Mouse (Mus musculus): ENCODE results near the gene Zfp619. TPM values are rescaled to one million over a fixed set of nuclear protein-coding genes. Genes with fewer than 3 reads are reported as not detected.

Zfp619 gene
- polyA plus RNA-seq (2015; fragmentation: Nextera tagmentation; extraction: Ambion mirVana): 3.7 and 4.1 TPM in 2 replicates

GRCm38 (mm10) chr7:39517616-39518177, at the start of gene Zfp619:
Zfp619 (plus strand) TSS chr7:39517766.
- Histone ChIP-seq H3K27me3 (ENCODE audit: control insufficient read depth, insufficient read depth, low read depth, low read length) (no peaks in the 10 kb centered on the region), H3K4me3 (ENCODE audit: low read depth, low read length) (peak within 1 kb of the TSS; percentile 68), H3K27ac (ENCODE audit: low read length) (peak within 1 kb of the TSS; percentile 98), H3K36me3 (ENCODE audit: control insufficient read depth, insufficient read depth, low read length) (peaks cover 2% of the 10 kb centered on the region; the same call in 1 of the 2 replicates), H3K4me2 (ENCODE audit: low read length) (peak within 1 kb of the TSS; percentile 51), H3K9ac (ENCODE audit: low read depth, low read length) (peak within 1 kb of the TSS; percentile 90), H3K9me3 (replicated peaks; ENCODE audit: control insufficient read depth, low read length, poor library complexity, severe bottlenecking) (peaks cover 5% of the 10 kb centered on the region; the same call in 1 of the 2 replicates), H3K4me1 (ENCODE audit: control insufficient read depth, insufficient read depth, low read length) (peaks cover 4% of the 10 kb centered on the region; the same call in 1 of the 2 replicates)
- under 1% methylated on average over 43 of the region's 43 CpGs for WGBS
- peak; percentile 98 for ATAC-seq

- 95% methylated on average over 2 of the region's 2 CpGs for WGBS
- ATAC-seq: no peak
- no peak overlapping the region for H3K4me3 ChIP-seq (ENCODE audit: low read depth, low read length)
- H3K9ac ChIP-seq (ENCODE audit: low read depth, low read length): no peak overlapping the region
- no peaks in the 10 kb centered on the region for H3K27me3 ChIP-seq (ENCODE audit: control insufficient read depth, insufficient read depth, low read depth, low read length)
- no peaks in the 10 kb centered on the region for H3K4me1 ChIP-seq (ENCODE audit: control insufficient read depth, insufficient read depth, low read length)
- H3K4me2 ChIP-seq (ENCODE audit: low read length): no peak overlapping the region
- no peak overlapping the region for H3K27ac ChIP-seq (ENCODE audit: low read length)
- H3K9me3 ChIP-seq (replicated peaks; ENCODE audit: control insufficient read depth, low read length, poor library complexity, severe bottlenecking): peaks cover 7% of the 10 kb centered on the region
- peaks cover 34% of the 10 kb centered on the region for H3K36me3 ChIP-seq (ENCODE audit: control insufficient read depth, insufficient read depth, low read length)
These were observed 38.6 kb upstream of the Zfp619 start for GRCm38 (mm10) chr7:39479013-39479412.

GRCm38 (mm10) chr7:39484384-39484783, 33.2 kb upstream of the Zfp619 start:
- Histone ChIP-seq H3K27ac (ENCODE audit: low read length) (no peak overlapping the region), H3K4me3 (ENCODE audit: low read depth, low read length) (no peak overlapping the region), H3K9me3 (replicated peaks; ENCODE audit: control insufficient read depth, low read length, poor library complexity, severe bottlenecking) (no peaks in the 10 kb centered on the region), H3K4me2 (ENCODE audit: low read length) (no peak overlapping the region), H3K9ac (ENCODE audit: low read depth, low read length) (no peak overlapping the region), H3K27me3 (ENCODE audit: control insufficient read depth, insufficient read depth, low read depth, low read length) (no peaks in the 10 kb centered on the region), H3K36me3 (ENCODE audit: control insufficient read depth, insufficient read depth, low read length) (no peaks in the 10 kb centered on the region), H3K4me1 (ENCODE audit: control insufficient read depth, insufficient read depth, low read length) (no peaks in the 10 kb centered on the region)
- 53% methylated on average over 6 of the region's 6 CpGs for WGBS
- no peak for ATAC-seq

DNA sequence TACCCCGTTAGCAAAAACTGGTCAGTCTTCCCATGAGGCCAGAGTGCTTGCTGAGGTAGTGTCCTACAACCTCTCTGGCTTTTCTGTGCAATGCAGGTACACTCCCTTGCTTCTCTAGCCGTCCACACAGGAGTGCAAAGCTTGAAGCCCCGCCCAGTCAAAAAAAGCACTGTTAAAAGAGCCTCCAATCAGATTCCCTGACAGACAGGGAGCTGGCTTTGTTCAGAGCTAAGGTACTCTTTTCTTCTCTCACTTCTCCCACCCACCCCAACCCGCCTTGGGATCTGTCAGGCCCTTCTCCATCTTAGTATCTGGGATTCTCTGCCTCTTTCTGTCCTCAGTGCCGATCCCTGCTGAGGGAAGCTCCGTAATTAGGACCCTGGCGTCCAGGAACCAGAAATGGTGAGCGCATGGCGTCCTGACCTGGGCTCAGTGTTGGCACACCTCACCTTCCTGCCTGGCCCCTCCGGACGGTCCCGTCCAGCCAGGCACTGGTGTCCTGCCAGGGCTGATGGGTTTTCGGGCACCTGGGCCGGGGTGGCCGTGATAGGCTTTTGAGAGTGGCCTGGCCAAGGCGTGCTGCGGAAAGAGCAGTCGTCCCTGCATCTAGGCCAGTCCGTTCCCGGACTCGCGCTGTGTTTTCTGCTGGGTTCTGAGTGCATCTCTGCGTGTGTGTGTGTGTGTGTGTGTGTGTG, 30.3 kb upstream of the Zfp619 start:
- peak; percentile 91 for ATAC-seq
- peak overlapping the region; percentile 90 for H3K9ac ChIP-seq (ENCODE audit: low read depth, low read length)
- no peaks in the 10 kb centered on the region for H3K4me1 ChIP-seq (ENCODE audit: control insufficient read depth, insufficient read depth, low read length)
- peak overlapping the region; percentile 63 for H3K4me3 ChIP-seq (ENCODE audit: low read depth, low read length)
- H3K27ac ChIP-seq (ENCODE audit: low read length): peak overlapping the region; percentile 86
- no peaks in the 10 kb centered on the region for H3K27me3 ChIP-seq (ENCODE audit: control insufficient read depth, insufficient read depth, low read depth, low read length)
- peak overlapping the region; percentile 63 for H3K4me2 ChIP-seq (ENCODE audit: low read length)
- 12% methylated on average over 23 of the region's 23 CpGs for WGBS
- H3K36me3 ChIP-seq (ENCODE audit: control insufficient read depth, insufficient read depth, low read length): no peaks in the 10 kb centered on the region
- no peaks in the 10 kb centered on the region for H3K9me3 ChIP-seq (replicated peaks; ENCODE audit: control insufficient read depth, low read length, poor library complexity, severe bottlenecking)

GRCm38 (mm10) chr7:39487854-39488205, 29.7 kb upstream of the Zfp619 start:
- H3K4me1 ChIP-seq (ENCODE audit: control insufficient read depth, insufficient read depth, low read length): no peaks in the 10 kb centered on the region
- peak overlapping the region; percentile 63 for H3K4me3 ChIP-seq (ENCODE audit: low read depth, low read length)
- H3K36me3 ChIP-seq (ENCODE audit: control insufficient read depth, insufficient read depth, low read length): no peaks in the 10 kb centered on the region
- H3K27me3 ChIP-seq (ENCODE audit: control insufficient read depth, insufficient read depth, low read depth, low read length): no peaks in the 10 kb centered on the region
- peak overlapping the region; percentile 90 for H3K9ac ChIP-seq (ENCODE audit: low read depth, low read length)
- peak overlapping the region; percentile 63 for H3K4me2 ChIP-seq (ENCODE audit: low read length)
- H3K27ac ChIP-seq (ENCODE audit: low read length): peak overlapping the region; percentile 86
- WGBS: 27% methylated on average over 9 of the region's 9 CpGs
- peak; percentile 65 for ATAC-seq
- H3K9me3 ChIP-seq (replicated peaks; ENCODE audit: control insufficient read depth, low read length, poor library complexity, severe bottlenecking): no peaks in the 10 kb centered on the region

- H3K9me3 ChIP-seq (replicated peaks; ENCODE audit: control insufficient read depth, low read length, poor library complexity, severe bottlenecking): peaks cover 6% of the 10 kb centered on the region; the same call in 1 of the 2 replicates
- H3K27me3 ChIP-seq (ENCODE audit: control insufficient read depth, insufficient read depth, low read depth, low read length): no peaks in the 10 kb centered on the region
- H3K27ac ChIP-seq (ENCODE audit: low read length): no peak overlapping the region
- H3K4me1 ChIP-seq (ENCODE audit: control insufficient read depth, insufficient read depth, low read length): no peaks in the 10 kb centered on the region
- WGBS: 90% methylated on average over 3 of the region's 3 CpGs
- ATAC-seq: no peak
- no peak overlapping the region for H3K9ac ChIP-seq (ENCODE audit: low read depth, low read length)
- no peak overlapping the region for H3K4me3 ChIP-seq (ENCODE audit: low read depth, low read length)
- H3K36me3 ChIP-seq (ENCODE audit: control insufficient read depth, insufficient read depth, low read length): peaks cover 48% of the 10 kb centered on the region
- H3K4me2 ChIP-seq (ENCODE audit: low read length): no peak overlapping the region
These were observed 22.9 kb upstream of the Zfp619 start for GRCm38 (mm10) chr7:39494646-39495045.

- Histone ChIP-seq H3K9ac (ENCODE audit: low read depth, low read length) (no peak overlapping the region), H3K4me1 (ENCODE audit: control insufficient read depth, insufficient read depth, low read length) (no peaks in the 10 kb centered on the region), H3K9me3 (replicated peaks; ENCODE audit: control insufficient read depth, low read length, poor library complexity, severe bottlenecking) (0 out of 2 replicates have a peak, but pooled peaks cover 5% of the 10 kb centered on the region), H3K27ac (ENCODE audit: low read length) (no peak overlapping the region), H3K27me3 (ENCODE audit: control insufficient read depth, insufficient read depth, low read depth, low read length) (no peaks in the 10 kb centered on the region), H3K4me2 (ENCODE audit: low read length) (no peak overlapping the region), H3K4me3 (ENCODE audit: low read depth, low read length) (no peak overlapping the region), H3K36me3 (ENCODE audit: control insufficient read depth, insufficient read depth, low read length) (peaks cover 11% of the 10 kb centered on the region; the same call in 1 of the 2 replicates)
- ATAC-seq: no peak
- 95% methylated on average over 1 of the region's 1 CpGs for WGBS
These were observed 13.5 kb upstream of the Zfp619 start for GRCm38 (mm10) chr7:39504100-39504499.

GRCm38 (mm10) chr7:39518362-39518761, 796 bp downstream of the Zfp619 start:
- peaks cover 5% of the 10 kb centered on the region; the same call in 1 of the 2 replicates for H3K9me3 ChIP-seq (replicated peaks; ENCODE audit: control insufficient read depth, low read length, poor library complexity, severe bottlenecking)
- H3K4me1 ChIP-seq (ENCODE audit: control insufficient read depth, insufficient read depth, low read length): peaks cover 4% of the 10 kb centered on the region; the same call in 1 of the 2 replicates
- no peak overlapping the region for H3K27ac ChIP-seq (ENCODE audit: low read length)
- peak overlapping the region; percentile 41 for H3K4me2 ChIP-seq (ENCODE audit: low read length)
- peak; percentile 59 for ATAC-seq
- H3K27me3 ChIP-seq (ENCODE audit: control insufficient read depth, insufficient read depth, low read depth, low read length): no peaks in the 10 kb centered on the region
- H3K36me3 ChIP-seq (ENCODE audit: control insufficient read depth, insufficient read depth, low read length): peaks cover 2% of the 10 kb centered on the region; the same call in 1 of the 2 replicates
- peak overlapping the region; percentile 68 for H3K4me3 ChIP-seq (ENCODE audit: low read depth, low read length)
- WGBS: 87% methylated on average over 12 of the region's 12 CpGs
- no peak overlapping the region for H3K9ac ChIP-seq (ENCODE audit: low read depth, low read length)

All from midbrain, embryonic 16.5 days (tissue).